Mouse (Mus musculus): Measurements from ENCODE around the gene Ercc6l.

GRCm38 (mm10) chrX:102169724-102170123 lies 12.8 kb upstream of the Ercc6l start:
- TF ChIP-seq CTCF (IDR thresholded peaks at IDR 0.05; ENCODE audit: insufficient read depth, low read depth, low read length) (no peak), POLR2A (IDR thresholded peaks at IDR 0.05; ENCODE audit: insufficient read depth, low read depth, low read length) (no peak)

Measured in olfactory bulb, adult 2 months (tissue).